Mouse (Mus musculus): ENCODE measurements at regions not wholly inside any gene's neighbourhood (a gene's known extent, or its start where the extent isn't known, plus 50 kb on each side); places are given as distances from the start of the nearest gene placed in this dataset.
A peak's percentile ranks its signal among the peaks of the same experiment; 100 is the strongest.

DNA sequence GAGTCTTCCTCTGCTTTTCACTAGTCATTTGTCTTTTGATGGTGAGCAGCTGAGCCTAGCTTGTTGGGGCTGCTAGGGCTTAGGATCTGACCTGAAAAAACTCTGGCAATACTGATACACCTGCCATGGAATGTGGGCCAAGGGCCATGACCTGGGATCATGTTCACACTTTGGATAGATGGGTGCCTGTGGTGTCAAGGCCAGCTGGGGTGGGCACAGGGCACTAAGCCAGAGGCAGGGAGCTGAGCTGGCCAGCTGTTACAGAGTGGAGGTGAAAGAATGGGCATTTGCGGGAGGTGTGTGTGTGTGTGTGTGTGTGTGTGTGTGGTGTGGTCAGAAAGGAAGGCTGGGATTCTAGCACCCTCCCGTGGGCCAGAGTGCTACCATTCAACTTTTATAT, 105.6 kb upstream of the Auts2 start:
- DNase-seq, result peak; percentile 17

GRCm38 (mm10) chr5:132644646-132645172, 101.6 kb upstream of the Auts2 start:
- DNase-seq, result no peak

DNA sequence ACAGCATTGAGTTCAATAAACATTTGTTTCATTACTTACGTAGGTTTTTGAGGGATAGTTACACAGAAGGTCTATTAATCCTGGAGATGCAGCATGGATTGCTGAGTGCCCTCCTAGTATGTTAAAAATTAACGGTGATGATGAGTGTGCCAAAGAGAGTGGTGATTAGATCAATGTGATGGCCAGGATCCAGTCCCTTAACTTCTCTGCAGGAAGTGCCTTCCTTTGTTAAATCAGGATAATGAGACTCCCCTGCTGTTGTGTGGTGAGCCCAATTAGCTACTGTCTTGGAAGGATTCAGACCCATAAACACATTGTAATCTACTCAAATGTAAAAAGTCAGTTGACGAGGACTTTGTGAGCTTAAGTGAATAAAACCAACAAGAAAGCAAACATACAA, 100.1 kb upstream of the Auts2 start:
- DNase-seq, result no peak

DNA sequence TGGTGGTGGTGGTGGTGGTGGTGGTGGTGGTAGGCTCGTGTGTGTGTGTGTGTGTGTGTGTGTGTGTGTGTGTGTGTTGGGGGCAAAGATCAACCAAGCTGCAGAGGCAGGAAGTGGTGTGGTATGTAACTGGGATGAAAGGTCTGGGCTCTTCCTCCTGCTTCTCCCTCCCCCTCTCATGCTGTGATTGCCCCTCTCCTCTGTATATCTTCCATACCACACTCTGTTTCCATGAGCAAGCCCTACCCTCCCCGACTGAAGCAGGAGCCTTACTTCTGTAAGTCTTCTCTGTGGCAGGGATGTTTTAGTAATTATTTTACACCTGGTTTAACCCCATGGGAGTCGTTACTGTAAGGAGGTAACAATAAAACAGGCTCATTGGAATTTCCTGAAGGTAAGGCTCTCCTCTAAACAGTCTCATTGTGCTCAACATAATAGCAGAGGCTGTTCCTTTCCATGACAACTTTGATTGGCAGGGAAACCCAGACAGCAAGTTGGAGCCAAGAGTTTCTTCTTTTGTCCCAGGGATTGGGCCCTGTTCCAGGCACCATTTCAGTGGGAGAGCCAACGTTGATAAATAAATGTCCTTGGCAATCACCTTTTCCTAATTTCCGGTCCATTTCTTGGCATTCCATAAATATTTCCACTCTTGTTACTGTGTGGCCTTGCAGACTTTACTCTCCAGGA, 90.2 kb upstream of the Auts2 start:
- peak; percentile 31 for DNase-seq

DNA sequence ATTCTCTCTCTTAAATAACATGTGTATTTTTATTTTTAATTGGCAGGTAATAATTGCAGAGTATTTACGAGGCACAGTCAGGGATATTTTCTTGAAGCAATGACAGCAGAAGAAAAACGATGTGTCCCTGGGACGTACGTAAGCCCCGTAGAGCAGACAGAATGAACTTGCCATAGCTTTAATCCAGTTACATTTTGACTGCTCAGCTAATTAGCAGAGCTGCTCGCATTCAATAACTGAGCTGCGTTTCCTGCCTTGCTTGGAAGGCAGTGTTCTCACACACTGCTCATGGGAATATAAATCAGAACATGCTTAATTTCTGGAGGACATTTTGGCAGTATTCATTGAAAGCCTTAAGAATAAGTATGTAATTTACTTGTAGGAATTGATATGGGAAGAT, 78.6 kb upstream of the Auts2 start:
- no peak for DNase-seq

- DNase-seq, result no peak
Measured at GRCm38 (mm10) chr5:132617241-132617640, 74.1 kb upstream of the Auts2 start.

GRCm38 (mm10) chr5:132609251-132609650, 66.1 kb upstream of the Auts2 start:
- DNase-seq, result no peak

- DNase-seq, result no peak
Measured at GRCm38 (mm10) chr5:132606216-132606615, 63.1 kb upstream of the Auts2 start.

- DNase-seq, result no peak
Measured at GRCm38 (mm10) chr5:132594796-132595195, 51.7 kb upstream of the Auts2 start.
